Mouse (Mus musculus) forebrain, embryonic 14.5 days (tissue): ENCODE measurements around the gene Gcdh. TPM values are rescaled to one million over a fixed set of nuclear protein-coding genes. Genes with fewer than 3 reads are reported as not detected.

Experiments
- ATAC-seq: fragments of 200-750 bp; cut with Nextera tagmentation; 2 replicates; pipeline ENCODE4 v1.8.0; 2017; ENCODE audit warnings: mild to moderate bottlenecking, moderate library complexity
- DNase-seq: peaks from one replicate; pipeline ENCODE4 v3.0.0-alpha.2; 2015; ENCODE audit warnings: low spot score
- H3K27ac ChIP-seq: fragments of 300-500 bp; sonication (generic); 2 replicates; pipeline ENCODE4 v1.5.1; 2014; ENCODE audit warnings: low read depth, mild to moderate bottlenecking, control low read depth, low read length, moderate library complexity
- H3K27me3 ChIP-seq: fragments of 300-500 bp; sonication (generic); replicated peaks from 2 replicates; pipeline ENCODE4 v1.6.1; 2014; ENCODE audit warnings: low read length, control low read depth, mixed read lengths; ENCODE audit not compliant: control insufficient read depth, insufficient read depth
- H3K36me3 ChIP-seq: fragments of 300-500 bp; sonication (generic); 2 replicates; pipeline ENCODE4 v1.6.1; 2014; ENCODE audit warnings: low read length, control low read depth; ENCODE audit not compliant: control insufficient read depth, insufficient read depth
- H3K4me1 ChIP-seq: fragments of 300-500 bp; sonication (generic); 2 replicates; pipeline ENCODE4 v1.6.1; 2014; ENCODE audit warnings: antibody characterized with exemption, low read length, control low read depth; ENCODE audit not compliant: control insufficient read depth, insufficient read depth
- H3K4me2 ChIP-seq: fragments of 300-500 bp; sonication (generic); 2 replicates; pipeline ENCODE4 v1.6.1; 2014; ENCODE audit warnings: mild to moderate bottlenecking, control low read depth, low read length
- H3K4me3 ChIP-seq: fragments of 300-500 bp; sonication (generic); 2 replicates; pipeline ENCODE4 v1.5.1; 2014; ENCODE audit warnings: low read depth, low read length, control low read depth
- H3K9ac ChIP-seq: fragments of 300-500 bp; sonication (generic); 2 replicates; pipeline ENCODE4 v1.6.1; 2014; ENCODE audit warnings: mild to moderate bottlenecking, low read length, control low read depth, moderate library complexity
- H3K9me3 ChIP-seq: fragments of 300-500 bp; sonication (generic); replicated peaks from 2 replicates; pipeline ENCODE4 v1.6.1; 2016; ENCODE audit warnings: low read length, control low read depth, mixed read lengths; ENCODE audit not compliant: control insufficient read depth
- WGBS: fragments of 180-500 bp; shearing (Covaris S2); extraction: QIAGEN DNeasy Blood & Tissue Kit; methylation state at CpG from one replicate; pipeline ENCODE4 v1.1.7; 2014; 5-methylcytosine and 5-hydroxymethylcytosine counted together
- polyA plus RNA-seq: library from polyadenylated mRNA; unstranded; fragments of >200 nt; fragmentation: Nextera tagmentation; extraction: Ambion mirVana; gene quantifications from 2 replicates; pipeline ENCODE4 v1.2.1, GENCODE M21; 2014

Gcdh gene
- 27.1 and 30.0 TPM in 2 replicates for polyA plus RNA-seq

GRCm38 (mm10) chr8:84893709-84894134 lies at the start of gene Gcdh:
TSS of gene Gcdh (minus strand) at chr8:84893921.
- Histone ChIP-seq H3K36me3 (peaks cover 14% of the 10 kb centered on the region; the same call in 1 of the 2 replicates), H3K4me1 (peaks cover 6% of the 10 kb centered on the region), H3K4me3 (peak within 1 kb of the TSS; percentile 61), H3K9me3 (no peaks in the 10 kb centered on the region), H3K27ac (no peak within 1 kb of the TSS; the same call in 1 of the 2 replicates), H3K27me3 (no peaks in the 10 kb centered on the region), H3K9ac (peak within 1 kb of the TSS; percentile 76), H3K4me2 (peak within 1 kb of the TSS; percentile 94)
- WGBS: under 1% methylated on average over 11 of the region's 11 CpGs
- peak; percentile 100 for ATAC-seq
- peak; percentile 98 for DNase-seq

- H3K27ac ChIP-seq: 0 out of 2 replicates have a peak overlapping the region, but pooled peaks have one; percentile 27
- no peak for ATAC-seq
- WGBS: 63% methylated on average over 13 of the region's 13 CpGs
These were observed 44.1 kb upstream of the Gcdh start for GRCm38 (mm10) chr8:84937620-84938485.

GRCm38 (mm10) chr8:84936962-84937546 lies 43.3 kb upstream of the Gcdh start, which contains the start of gene Mast1:
TSS of gene Mast1 (minus strand) at chr8:84937359.
- Histone ChIP-seq H3K27me3 (no peaks in the 10 kb centered on the region), H3K9me3 (no peaks in the 10 kb centered on the region), H3K4me2 (peak within 1 kb of the TSS; percentile 80), H3K36me3 (peaks cover 5% of the 10 kb centered on the region; the same call in 1 of the 2 replicates), H3K9ac (peak within 1 kb of the TSS; percentile 93), H3K4me3 (peak within 1 kb of the TSS; percentile 83), H3K27ac (peak within 1 kb of the TSS; percentile 89), H3K4me1 (peaks cover 28% of the 10 kb centered on the region)
- ATAC-seq: peak; percentile 73
- 1% methylated on average over 42 of the region's 50 CpGs for WGBS
- DNase-seq: peak; percentile 84

More at GRCm38 (mm10) chr8:84937620-84938485, 44.1 kb upstream of the Gcdh start:
- Histone ChIP-seq H3K4me2 (peak overlapping the region; percentile 80), H3K36me3 (0 out of 2 replicates have a peak, but pooled peaks cover 1% of the 10 kb centered on the region), H3K27me3 (no peaks in the 10 kb centered on the region), H3K4me1 (peaks cover 28% of the 10 kb centered on the region), H3K4me3 (peak overlapping the region; percentile 83), H3K9me3 (no peaks in the 10 kb centered on the region), H3K9ac (peak overlapping the region; percentile 93)
- DNase-seq: no peak

GRCm38 (mm10) chr8:84936041-84936961 lies 42.6 kb upstream of the Gcdh start:
- Histone ChIP-seq H3K36me3 (peaks cover 9% of the 10 kb centered on the region; the same call in 1 of the 2 replicates), H3K4me2 (peak overlapping the region; percentile 80), H3K4me3 (peak overlapping the region; percentile 83), H3K27ac (peak overlapping the region; percentile 89), H3K9me3 (no peaks in the 10 kb centered on the region), H3K9ac (peak overlapping the region; percentile 93), H3K27me3 (no peaks in the 10 kb centered on the region), H3K4me1 (peaks cover 28% of the 10 kb centered on the region)
- DNase-seq: peak; percentile 54
- 17% methylated on average over 23 of the region's 23 CpGs for WGBS
- ATAC-seq: peak; percentile 40

- H3K36me3 ChIP-seq: peaks cover 13% of the 10 kb centered on the region
- H3K4me3 ChIP-seq: peak overlapping the region; percentile 83
- H3K9me3 ChIP-seq: no peaks in the 10 kb centered on the region
- peak overlapping the region; percentile 89; the same call in 1 of the 2 replicates for H3K27ac ChIP-seq
- peak; percentile 16 for DNase-seq
- peak overlapping the region; percentile 80 for H3K4me2 ChIP-seq
- no peak for ATAC-seq
- WGBS: 11% methylated on average over 14 of the region's 14 CpGs
- H3K27me3 ChIP-seq: no peaks in the 10 kb centered on the region
- peaks cover 28% of the 10 kb centered on the region for H3K4me1 ChIP-seq
- H3K9ac ChIP-seq: peak overlapping the region; percentile 93; the same call in 1 of the 2 replicates
These were observed 41.8 kb upstream of the Gcdh start for GRCm38 (mm10) chr8:84935489-84935888.

- DNase-seq (peak; percentile 94), ATAC-seq (peak; percentile 74)
- H3K27ac ChIP-seq: no peak overlapping the region
These were observed 41.1 kb upstream of the Gcdh start for GRCm38 (mm10) chr8:84934860-84935259.

GRCm38 (mm10) chr8:84933767-84934559 lies 40.2 kb upstream of the Gcdh start:
- Histone ChIP-seq H3K9ac (0 out of 2 replicates have a peak overlapping the region, but pooled peaks have one; percentile 17), H3K27ac (no peak overlapping the region), H3K4me2 (peak overlapping the region; percentile 80), H3K27me3 (no peaks in the 10 kb centered on the region), H3K36me3 (peaks cover 17% of the 10 kb centered on the region), H3K9me3 (no peaks in the 10 kb centered on the region), H3K4me3 (peak overlapping the region; percentile 83; the same call in 1 of the 2 replicates), H3K4me1 (peaks cover 32% of the 10 kb centered on the region)
- 84% methylated on average over 16 of the region's 16 CpGs for WGBS
- DNase-seq (no peak), ATAC-seq (no peak)

More at GRCm38 (mm10) chr8:84934860-84935259, 41.1 kb upstream of the Gcdh start:
- Histone ChIP-seq H3K9ac (peak overlapping the region; percentile 93; the same call in 1 of the 2 replicates), H3K36me3 (peaks cover 17% of the 10 kb centered on the region), H3K4me1 (peaks cover 28% of the 10 kb centered on the region), H3K27me3 (no peaks in the 10 kb centered on the region), H3K4me2 (peak overlapping the region; percentile 80), H3K9me3 (no peaks in the 10 kb centered on the region), H3K4me3 (peak overlapping the region; percentile 83)
- WGBS: 1% methylated on average over 15 of the region's 15 CpGs
